Mouse (Mus musculus) forebrain, embryonic 14.5 days (tissue): ENCODE measurements around the gene Rasa3. TPM values are rescaled to one million over a fixed set of nuclear protein-coding genes. Genes with fewer than 3 reads are reported as not detected.

Experiments
- ATAC-seq: fragments of 200-750 bp; cut with Nextera tagmentation; 2 replicates; pipeline ENCODE4 v1.8.0; 2017; ENCODE audit warnings: mild to moderate bottlenecking, moderate library complexity
- DNase-seq: peaks from one replicate; pipeline ENCODE4 v3.0.0-alpha.2; 2015; ENCODE audit warnings: low spot score
- H3K27ac ChIP-seq: fragments of 300-500 bp; sonication (generic); 2 replicates; pipeline ENCODE4 v1.5.1; 2014; ENCODE audit warnings: low read depth, mild to moderate bottlenecking, control low read depth, low read length, moderate library complexity
- H3K27me3 ChIP-seq: fragments of 300-500 bp; sonication (generic); replicated peaks from 2 replicates; pipeline ENCODE4 v1.6.1; 2014; ENCODE audit warnings: low read length, control low read depth, mixed read lengths; ENCODE audit not compliant: control insufficient read depth, insufficient read depth
- H3K36me3 ChIP-seq: fragments of 300-500 bp; sonication (generic); 2 replicates; pipeline ENCODE4 v1.6.1; 2014; ENCODE audit warnings: low read length, control low read depth; ENCODE audit not compliant: control insufficient read depth, insufficient read depth
- H3K4me1 ChIP-seq: fragments of 300-500 bp; sonication (generic); 2 replicates; pipeline ENCODE4 v1.6.1; 2014; ENCODE audit warnings: antibody characterized with exemption, low read length, control low read depth; ENCODE audit not compliant: control insufficient read depth, insufficient read depth
- H3K4me2 ChIP-seq: fragments of 300-500 bp; sonication (generic); 2 replicates; pipeline ENCODE4 v1.6.1; 2014; ENCODE audit warnings: mild to moderate bottlenecking, control low read depth, low read length
- H3K4me3 ChIP-seq: fragments of 300-500 bp; sonication (generic); 2 replicates; pipeline ENCODE4 v1.5.1; 2014; ENCODE audit warnings: low read depth, low read length, control low read depth
- H3K9ac ChIP-seq: fragments of 300-500 bp; sonication (generic); 2 replicates; pipeline ENCODE4 v1.6.1; 2014; ENCODE audit warnings: mild to moderate bottlenecking, low read length, control low read depth, moderate library complexity
- H3K9me3 ChIP-seq: fragments of 300-500 bp; sonication (generic); replicated peaks from 2 replicates; pipeline ENCODE4 v1.6.1; 2016; ENCODE audit warnings: low read length, control low read depth, mixed read lengths; ENCODE audit not compliant: control insufficient read depth
- WGBS: fragments of 180-500 bp; shearing (Covaris S2); extraction: QIAGEN DNeasy Blood & Tissue Kit; methylation state at CpG from one replicate; pipeline ENCODE4 v1.1.7; 2014; 5-methylcytosine and 5-hydroxymethylcytosine counted together
- polyA plus RNA-seq: library from polyadenylated mRNA; unstranded; fragments of >200 nt; fragmentation: Nextera tagmentation; extraction: Ambion mirVana; gene quantifications from 2 replicates; pipeline ENCODE4 v1.2.1, GENCODE M21; 2014

Rasa3 gene
- polyA plus RNA-seq, 1 experiment from 2014 or later: 17.3 TPM

- 57% methylated on average over 9 of the region's 9 CpGs for WGBS
Observed at GRCm38 (mm10) chr8:13550718-13551573, 126.5 kb downstream of the Rasa3 start.

GRCm38 (mm10) chr8:13548831-13549230, 128.6 kb downstream of the Rasa3 start:
- H3K4me1 ChIP-seq: no peaks in the 10 kb centered on the region
- DNase-seq: no peak
- no peaks in the 10 kb centered on the region; the same call in 1 of the 2 replicates for H3K9me3 ChIP-seq
- no peak overlapping the region for H3K4me2 ChIP-seq
- no peak overlapping the region for H3K27ac ChIP-seq
- WGBS: 58% methylated on average over 9 of the region's 9 CpGs
- H3K4me3 ChIP-seq: no peak overlapping the region
- no peak overlapping the region for H3K9ac ChIP-seq
- no peaks in the 10 kb centered on the region for H3K36me3 ChIP-seq
- H3K27me3 ChIP-seq: no peaks in the 10 kb centered on the region
- ATAC-seq: no peak

More at GRCm38 (mm10) chr8:13550718-13551573, 126.5 kb downstream of the Rasa3 start:
- H3K27ac ChIP-seq: no peak overlapping the region
- DNase-seq: peak; percentile 95
- H3K9ac ChIP-seq: no peak overlapping the region
- peak; percentile 95 for ATAC-seq
- H3K4me3 ChIP-seq: no peak overlapping the region
- no peaks in the 10 kb centered on the region for H3K9me3 ChIP-seq
- no peaks in the 10 kb centered on the region for H3K27me3 ChIP-seq
- no peaks in the 10 kb centered on the region for H3K36me3 ChIP-seq
- no peak overlapping the region for H3K4me2 ChIP-seq
- H3K4me1 ChIP-seq: no peaks in the 10 kb centered on the region

- WGBS: 60% methylated on average over 4 of the region's 4 CpGs
- no peaks in the 10 kb centered on the region for H3K4me1 ChIP-seq
- H3K27ac ChIP-seq: no peak overlapping the region
- no peak overlapping the region for H3K4me3 ChIP-seq
- H3K27me3 ChIP-seq: no peaks in the 10 kb centered on the region
- H3K9ac ChIP-seq: no peak overlapping the region
- H3K36me3 ChIP-seq: no peaks in the 10 kb centered on the region
- no peaks in the 10 kb centered on the region; the same call in 1 of the 2 replicates for H3K9me3 ChIP-seq
- no peak for ATAC-seq
- DNase-seq: peak; percentile 31
- no peak overlapping the region for H3K4me2 ChIP-seq
Observed at GRCm38 (mm10) chr8:13548235-13548634, 129.2 kb downstream of the Rasa3 start.

GRCm38 (mm10) chr8:13546421-13546820, 131.0 kb downstream of the Rasa3 start:
- no peak for ATAC-seq
- Histone ChIP-seq H3K9me3 (no peaks in the 10 kb centered on the region; the same call in 1 of the 2 replicates), H3K4me3 (no peak overlapping the region), H3K27ac (no peak overlapping the region), H3K4me2 (no peak overlapping the region), H3K4me1 (no peaks in the 10 kb centered on the region), H3K9ac (no peak overlapping the region), H3K36me3 (no peaks in the 10 kb centered on the region), H3K27me3 (no peaks in the 10 kb centered on the region)
- no peak for DNase-seq
- WGBS: 87% methylated on average over 4 of the region's 4 CpGs

DNA sequence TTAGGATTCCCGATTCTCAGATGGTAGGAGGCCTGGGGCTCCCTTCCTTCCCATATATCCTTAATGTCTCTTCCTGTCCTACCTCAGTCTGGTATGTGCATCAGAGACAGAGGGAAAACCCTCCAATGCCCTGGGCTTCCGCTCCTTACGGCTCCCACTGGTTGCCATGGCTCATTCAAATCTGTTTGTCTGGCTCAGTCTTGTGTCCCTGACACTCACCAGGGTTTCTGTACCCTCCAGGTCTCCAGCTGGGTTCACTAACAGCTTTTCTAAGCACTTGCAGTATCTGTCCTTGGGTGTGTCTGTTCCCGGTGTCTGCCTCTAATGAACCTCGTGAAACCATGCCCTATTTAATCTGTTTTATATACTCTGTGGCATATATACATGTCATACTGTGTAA, 135.9 kb downstream of the Rasa3 start:
- no peaks in the 10 kb centered on the region; the same call in 1 of the 2 replicates for H3K9me3 ChIP-seq
- DNase-seq: no peak
- no peak overlapping the region for H3K9ac ChIP-seq
- H3K4me2 ChIP-seq: no peak overlapping the region
- no peaks in the 10 kb centered on the region for H3K36me3 ChIP-seq
- no peak overlapping the region for H3K4me3 ChIP-seq
- 77% methylated on average over 5 of the region's 5 CpGs for WGBS
- no peak overlapping the region for H3K27ac ChIP-seq
- H3K4me1 ChIP-seq: no peaks in the 10 kb centered on the region
- no peak for ATAC-seq
- H3K27me3 ChIP-seq: no peaks in the 10 kb centered on the region

DNA sequence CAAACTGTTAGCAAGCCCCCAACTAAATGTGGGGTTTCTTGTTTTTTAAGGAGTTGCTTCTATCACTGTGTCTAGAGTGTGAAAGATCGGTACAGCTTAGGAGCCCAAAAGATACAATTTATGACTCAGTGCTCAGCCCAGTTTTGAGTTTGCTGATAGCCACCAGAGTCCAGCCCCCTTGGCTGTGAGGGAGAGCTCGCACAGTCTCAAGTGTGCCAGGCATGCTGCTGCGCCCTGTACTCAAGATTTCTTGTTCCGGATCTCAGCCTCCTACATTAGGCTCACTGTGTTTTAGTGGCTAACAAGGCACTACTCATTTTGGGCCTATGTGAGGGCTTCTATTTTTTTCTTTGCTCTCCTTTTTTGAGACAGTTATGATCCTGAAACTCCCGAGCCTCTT, 137.3 kb downstream of the Rasa3 start:
- Histone ChIP-seq H3K36me3 (no peaks in the 10 kb centered on the region), H3K27ac (no peak overlapping the region), H3K9ac (no peak overlapping the region), H3K9me3 (no peaks in the 10 kb centered on the region), H3K27me3 (no peaks in the 10 kb centered on the region), H3K4me1 (no peaks in the 10 kb centered on the region), H3K4me3 (no peak overlapping the region), H3K4me2 (no peak overlapping the region)
- DNase-seq: no peak
- no peak for ATAC-seq
- WGBS: 77% methylated on average over 5 of the region's 5 CpGs

GRCm38 (mm10) chr8:13538821-13539220, 138.6 kb downstream of the Rasa3 start:
- ATAC-seq (no peak), DNase-seq (peak; percentile 64)
- Histone ChIP-seq H3K9ac (no peak overlapping the region), H3K27ac (no peak overlapping the region), H3K9me3 (no peaks in the 10 kb centered on the region), H3K4me2 (no peak overlapping the region), H3K27me3 (no peaks in the 10 kb centered on the region), H3K4me3 (no peak overlapping the region), H3K36me3 (no peaks in the 10 kb centered on the region), H3K4me1 (no peaks in the 10 kb centered on the region)
- WGBS: 73% methylated on average over 6 of the region's 6 CpGs

- Histone ChIP-seq H3K9me3 (no peaks in the 10 kb centered on the region), H3K27me3 (no peaks in the 10 kb centered on the region), H3K9ac (no peak overlapping the region), H3K4me2 (no peak overlapping the region), H3K4me3 (no peak overlapping the region), H3K4me1 (no peaks in the 10 kb centered on the region), H3K27ac (no peak overlapping the region), H3K36me3 (no peaks in the 10 kb centered on the region)
- 59% methylated on average over 2 of the region's 2 CpGs for WGBS
- no peak for ATAC-seq
- DNase-seq: no peak
Observed at GRCm38 (mm10) chr8:13537102-13537501, 140.3 kb downstream of the Rasa3 start.

GRCm38 (mm10) chr8:13533123-13533522, 144.3 kb downstream of the Rasa3 start:
- H3K9ac ChIP-seq: no peak overlapping the region
- H3K27me3 ChIP-seq: no peaks in the 10 kb centered on the region
- no peaks in the 10 kb centered on the region for H3K9me3 ChIP-seq
- ATAC-seq (no peak), DNase-seq (no peak)
- H3K27ac ChIP-seq: no peak overlapping the region
- 72% methylated on average over 8 of the region's 8 CpGs for WGBS
- no peak overlapping the region for H3K4me3 ChIP-seq
- peaks cover 20% of the 10 kb centered on the region for H3K4me1 ChIP-seq
- H3K36me3 ChIP-seq: no peaks in the 10 kb centered on the region
- no peak overlapping the region for H3K4me2 ChIP-seq
